Mouse (Mus musculus) cerebellum, adult 8-10 months (tissue): ENCODE results near the gene Palld.

Source experiments
- DNase-seq: peaks from one replicate; pipeline ENCODE4 v3.0.0; 2022

Gene Palld

DNA sequence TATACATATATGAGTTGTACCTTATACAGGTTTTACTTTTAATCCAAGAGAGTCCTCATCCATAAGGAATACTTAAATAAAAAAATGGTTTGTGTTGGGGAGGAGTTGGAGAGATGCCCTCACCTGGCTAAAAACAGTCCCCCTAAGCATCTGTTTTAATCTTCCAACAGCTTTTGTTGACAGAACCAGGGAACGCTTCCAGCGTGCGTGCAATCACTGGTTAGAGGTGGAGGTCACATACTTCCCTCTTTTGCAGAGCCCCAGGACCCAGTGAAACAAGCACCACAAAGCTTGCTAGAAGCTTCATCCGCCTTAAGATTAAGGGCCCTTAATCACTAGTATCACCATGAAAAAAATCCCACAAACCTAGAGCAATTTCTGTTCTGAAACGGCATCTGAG, 365.0 kb downstream of the Palld start:
- DNase-seq, result no peak

DNA sequence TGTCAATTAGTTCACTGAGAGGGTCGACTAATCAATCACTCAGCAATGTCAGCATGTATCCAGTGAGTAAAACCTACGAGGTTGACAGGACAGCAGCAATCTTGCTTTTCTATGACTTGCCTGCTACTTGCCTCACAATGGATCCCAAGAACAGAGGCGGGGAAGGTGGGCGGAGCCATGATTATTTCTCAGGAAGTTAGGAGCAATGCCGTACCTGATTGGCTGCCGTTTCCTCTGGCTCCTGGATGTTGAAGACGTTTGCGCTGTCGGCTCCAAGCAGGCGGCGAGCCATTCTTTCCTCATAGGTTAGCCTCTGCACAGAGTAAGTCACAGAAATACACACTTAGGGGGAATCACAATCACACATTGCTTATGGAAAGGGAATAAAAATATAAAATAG, 367.0 kb downstream of the Palld start:
- DNase-seq, result no peak

GRCm38 (mm10) chr8:61533356-61533926, 369.0 kb downstream of the Palld start:
- DNase-seq, result no peak

- no peak for DNase-seq
Observed at GRCm38 (mm10) chr8:61532831-61533230, 369.7 kb downstream of the Palld start.

GRCm38 (mm10) chr8:61531944-61532795, 370.3 kb downstream of the Palld start:
- no peak for DNase-seq

DNA sequence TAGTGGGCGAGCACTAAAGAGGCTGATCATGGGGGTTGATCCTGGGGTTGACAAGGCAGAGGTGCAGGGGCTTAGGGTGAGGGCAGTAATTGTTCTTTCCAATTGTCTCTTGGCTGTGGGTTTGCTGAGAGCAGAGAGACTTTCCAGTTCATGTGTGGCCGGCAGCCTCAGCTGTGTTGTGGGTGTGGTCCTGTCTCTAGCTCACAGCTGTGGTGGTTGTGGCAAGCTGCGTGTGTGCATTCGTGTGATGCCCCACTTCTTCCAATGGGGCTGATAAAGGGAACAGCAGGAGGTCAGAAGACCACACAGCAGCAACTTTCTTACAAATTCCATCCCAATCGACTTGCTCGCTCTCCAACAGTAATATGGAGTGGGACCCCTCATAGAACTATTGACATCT, 373.8 kb downstream of the Palld start:
- no peak for DNase-seq

DNA sequence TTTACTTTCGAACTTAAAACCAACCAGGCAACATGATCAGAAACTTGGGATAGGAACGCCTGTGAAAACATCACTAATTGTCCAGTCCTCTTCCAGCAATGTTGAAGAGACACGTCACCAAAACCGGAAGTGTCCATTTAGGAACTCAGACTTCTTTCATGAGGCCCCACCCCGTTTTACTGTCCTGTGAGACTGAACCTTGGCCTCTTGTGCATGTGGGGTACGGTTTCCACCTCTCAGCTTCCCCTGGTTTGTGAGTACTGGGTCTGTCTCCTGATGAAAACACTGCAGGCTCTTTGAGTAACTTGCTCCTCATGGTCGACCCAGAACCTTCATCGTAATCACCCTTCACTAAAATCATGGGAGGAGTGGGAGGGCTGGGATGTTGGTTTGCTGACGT, 374.3 kb downstream of the Palld start:
- DNase-seq, result no peak

DNA sequence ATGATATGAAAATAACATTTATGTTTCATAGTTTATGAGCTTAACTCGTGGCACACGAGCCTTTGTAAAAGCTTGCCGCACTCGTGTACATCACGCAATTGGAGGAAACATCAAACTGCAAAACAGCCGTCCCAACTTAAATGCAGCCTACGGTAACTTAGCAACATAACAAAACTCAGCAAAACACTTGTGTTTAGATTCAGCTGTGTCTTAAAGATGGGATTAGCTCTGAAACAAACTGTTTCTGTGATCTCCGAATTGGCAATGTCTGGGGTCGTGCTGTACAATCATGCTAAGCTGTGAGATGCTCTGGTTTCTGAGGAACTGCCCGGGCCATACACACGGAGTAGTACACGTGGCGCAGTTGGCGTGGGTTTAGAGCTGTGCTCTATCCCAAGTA, 375.5 kb downstream of the Palld start:
- DNase-seq, result no peak

DNA sequence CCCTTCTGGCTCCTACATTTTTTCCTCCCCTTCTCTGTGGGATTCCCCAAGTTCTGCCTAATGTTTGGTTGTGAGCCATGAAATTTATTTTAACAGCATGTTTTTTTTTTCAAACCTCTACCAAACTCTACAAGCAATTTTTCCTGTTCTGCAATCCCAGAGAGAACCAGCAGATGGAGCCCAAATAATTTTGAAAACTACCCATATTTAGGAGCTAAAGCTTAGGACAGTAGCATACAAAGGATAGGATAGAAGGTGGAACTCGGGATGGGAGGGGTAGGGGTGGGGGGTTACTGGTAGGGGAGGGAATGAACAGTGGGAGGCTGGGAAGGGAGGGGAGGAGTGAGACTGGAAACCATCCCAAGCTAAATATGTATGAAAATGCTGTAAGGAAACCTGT, 380.4 kb downstream of the Palld start:
- DNase-seq, result no peak

DNA sequence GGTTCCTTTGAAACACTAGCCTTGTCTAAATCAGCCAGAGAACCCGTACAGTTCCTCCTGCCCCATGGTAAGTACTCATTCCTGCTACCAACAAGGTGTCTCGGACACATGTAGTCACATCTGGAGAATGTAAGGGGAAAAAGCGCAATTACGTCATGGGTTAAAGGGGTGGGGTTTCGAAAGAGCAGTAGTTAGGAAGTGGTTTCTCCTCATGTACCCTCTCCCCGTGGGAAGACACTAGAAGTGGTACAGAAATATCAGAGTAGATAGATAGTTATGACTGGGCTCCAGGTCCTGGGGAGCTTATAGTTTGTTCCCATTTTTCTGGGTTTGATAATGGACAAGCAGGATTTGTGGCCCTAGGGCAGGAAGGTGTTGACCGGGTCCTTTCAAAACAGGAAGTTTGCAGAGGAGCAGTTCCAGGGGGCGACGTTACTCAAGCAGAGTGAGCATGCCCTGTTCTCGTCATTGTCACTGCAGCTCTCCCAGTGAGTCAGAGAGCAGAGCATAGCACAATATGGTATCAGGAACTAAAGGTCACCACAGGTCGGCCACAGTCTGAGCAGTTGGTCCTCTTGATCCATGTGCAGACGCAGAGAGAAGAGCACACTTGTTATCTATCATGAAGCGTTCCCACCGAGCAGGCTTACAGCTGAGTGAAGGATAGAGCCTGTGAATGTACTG, 384.8 kb downstream of the Palld start:
- DNase-seq, result no peak

- DNase-seq, result no peak
Observed at GRCm38 (mm10) chr8:61516745-61517501, 385.6 kb downstream of the Palld start.

DNA sequence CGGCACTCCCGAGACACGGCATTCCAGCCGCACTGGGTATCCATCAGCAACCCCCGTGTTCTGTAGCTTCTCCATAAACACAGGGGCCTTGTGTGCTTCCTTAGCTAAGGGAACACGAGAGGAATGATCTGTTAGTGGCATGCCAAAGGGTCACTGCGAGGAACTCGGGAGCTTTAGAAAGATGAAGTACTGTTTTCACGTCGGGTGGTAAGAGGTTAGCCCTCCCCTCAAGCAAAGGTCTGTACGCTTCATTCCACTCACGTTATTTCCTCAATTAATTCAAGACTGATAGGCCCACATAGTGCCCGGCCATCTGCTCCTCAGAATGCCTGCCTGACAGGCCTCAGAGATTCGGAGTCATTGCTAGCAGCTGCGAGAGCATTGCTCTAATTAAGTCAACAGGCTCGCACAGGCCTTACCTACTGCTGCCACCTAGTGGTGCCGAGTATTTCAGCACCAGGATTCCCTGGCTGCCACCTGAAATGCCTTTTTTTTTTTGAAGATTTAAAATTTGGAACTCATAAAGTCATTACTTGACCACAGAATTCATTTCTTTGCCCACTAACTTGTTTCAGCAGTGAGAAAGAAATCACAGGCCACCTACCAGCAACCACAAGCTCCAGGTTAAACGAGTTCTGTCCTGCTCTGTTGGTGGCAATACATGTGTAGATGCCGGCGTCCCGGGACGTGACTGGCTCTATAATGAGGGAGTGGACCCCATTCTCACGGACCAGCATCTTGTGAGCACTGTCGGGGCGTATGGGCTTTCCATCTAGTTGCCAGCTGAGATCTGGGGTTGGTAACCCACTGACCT, 386.4 kb downstream of the Palld start:
- DNase-seq, result peak; percentile 78

DNA sequence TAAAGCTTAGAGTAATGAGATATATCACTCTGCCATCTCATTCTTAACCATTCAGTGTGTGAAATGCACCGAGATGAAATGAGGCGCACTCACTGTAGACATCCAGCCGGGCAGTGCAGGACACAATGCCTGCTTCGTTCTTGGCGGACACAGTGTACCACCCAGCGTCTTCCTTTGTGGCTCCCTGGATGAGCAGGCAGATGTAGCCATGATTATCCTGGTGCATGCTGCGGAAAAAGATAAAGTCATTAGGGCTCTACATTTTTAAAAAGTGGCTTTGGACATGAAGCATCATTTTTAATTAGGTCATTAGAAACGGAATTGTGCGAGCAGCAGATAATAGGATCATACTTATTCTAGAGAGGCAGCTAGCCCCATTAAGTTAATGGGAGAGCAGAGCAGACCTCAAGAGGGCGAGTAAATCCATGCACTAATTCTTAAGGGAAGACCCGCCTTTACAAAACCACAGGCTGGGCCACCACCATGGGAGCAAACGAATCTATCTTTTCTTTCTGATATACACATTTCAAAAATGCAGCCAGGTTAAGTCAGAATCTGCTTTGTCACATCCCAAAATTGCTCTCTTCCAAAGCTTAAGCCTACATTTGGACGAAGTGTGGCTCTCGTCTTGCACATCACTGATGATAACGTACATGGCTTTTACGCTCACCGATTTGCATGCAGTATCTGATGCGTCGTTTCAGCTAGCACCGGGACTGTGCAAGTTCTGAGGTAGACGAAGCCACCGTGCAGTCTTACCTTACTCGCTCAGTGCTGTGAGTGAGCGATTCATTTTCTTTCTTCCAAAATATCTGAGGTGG, 387.2 kb downstream of the Palld start:
- DNase-seq, result peak; percentile 3

DNA sequence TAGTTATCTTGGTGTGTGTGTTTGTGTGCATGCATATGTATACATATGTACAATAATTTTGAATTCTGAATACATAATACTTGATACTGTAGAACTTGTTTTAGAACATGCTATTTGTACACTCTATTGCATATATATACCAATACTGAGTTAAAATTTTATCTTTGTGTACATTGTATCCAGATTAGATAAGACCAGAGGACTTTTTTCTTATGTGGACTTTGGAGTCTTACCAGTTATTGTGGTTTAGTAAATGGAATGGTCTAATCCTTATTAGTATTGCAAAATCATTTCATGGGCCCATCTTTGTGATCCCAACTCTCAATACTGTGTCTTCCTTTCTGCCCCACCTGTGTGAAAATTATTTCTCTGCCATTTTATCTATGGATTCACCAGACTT, 400.2 kb downstream of the Palld start:
- no peak for DNase-seq

DNA sequence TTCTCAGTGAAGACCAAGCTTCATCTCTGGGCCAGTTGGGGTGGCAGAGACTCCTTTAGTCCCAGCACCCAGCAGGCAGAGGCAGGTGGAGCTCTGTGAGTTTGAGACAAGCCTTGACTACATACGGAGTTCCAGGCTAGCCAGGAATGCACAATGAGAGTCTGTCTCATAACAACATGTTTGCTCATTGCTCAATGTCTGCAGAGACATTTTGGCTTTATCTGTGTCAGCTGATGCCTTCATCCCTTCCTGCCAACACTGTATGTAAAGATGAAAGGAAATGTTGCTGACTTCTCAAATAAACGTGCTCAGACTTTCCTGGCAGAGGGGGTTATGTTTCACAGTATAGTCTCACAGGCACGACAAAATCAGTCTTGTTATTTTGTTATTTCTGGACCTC, 401.6 kb downstream of the Palld start:
- no peak for DNase-seq

DNA sequence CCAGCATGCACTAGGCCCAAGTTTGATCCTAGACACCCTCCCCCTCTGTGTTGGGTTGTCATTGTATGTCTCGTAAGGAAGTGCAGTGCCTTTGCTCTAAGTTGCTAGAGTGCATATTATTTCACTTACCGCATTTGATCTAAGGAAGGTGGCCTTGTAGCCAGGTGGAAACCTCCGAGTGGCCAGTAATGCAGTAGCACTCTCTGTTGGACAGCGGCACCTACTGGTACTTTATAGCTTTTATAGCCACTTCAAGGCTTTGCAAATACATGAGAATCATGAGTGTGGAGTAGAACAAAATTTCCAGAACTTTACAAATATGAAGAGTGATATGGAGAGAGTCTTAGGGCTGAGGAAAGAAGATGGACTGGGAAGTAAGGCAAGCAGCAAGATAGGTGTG, 403.5 kb downstream of the Palld start:
- no peak for DNase-seq

DNA sequence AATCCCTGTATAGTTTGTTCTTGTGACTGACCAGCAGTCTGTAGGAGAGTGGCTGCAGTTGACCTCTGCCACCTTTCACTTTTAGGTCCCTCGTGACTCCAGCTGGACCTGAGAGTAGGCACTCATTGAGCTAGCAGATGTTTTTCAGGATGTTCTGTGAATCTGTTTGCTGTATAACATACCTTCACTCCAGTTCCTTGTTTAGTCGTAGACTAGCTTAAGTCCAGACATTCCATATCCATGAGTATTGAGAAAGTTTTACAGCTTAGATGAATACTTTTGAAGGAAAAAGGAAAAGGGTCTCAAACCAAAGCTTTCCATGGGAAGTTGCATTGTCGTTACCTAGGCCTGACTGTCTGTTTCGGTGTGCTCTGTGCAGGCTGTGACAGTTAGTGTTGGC, 405.4 kb downstream of the Palld start:
- DNase-seq, result no peak

- DNase-seq, result peak; percentile 7
Observed at GRCm38 (mm10) chr8:61488631-61489030, 413.9 kb downstream of the Palld start.

GRCm38 (mm10) chr8:61487597-61488156, 414.8 kb downstream of the Palld start, which contains the start of gene Cbr4:
Cbr4 (plus strand) TSS chr8:61487734.
- peak; percentile 85 for DNase-seq

DNA sequence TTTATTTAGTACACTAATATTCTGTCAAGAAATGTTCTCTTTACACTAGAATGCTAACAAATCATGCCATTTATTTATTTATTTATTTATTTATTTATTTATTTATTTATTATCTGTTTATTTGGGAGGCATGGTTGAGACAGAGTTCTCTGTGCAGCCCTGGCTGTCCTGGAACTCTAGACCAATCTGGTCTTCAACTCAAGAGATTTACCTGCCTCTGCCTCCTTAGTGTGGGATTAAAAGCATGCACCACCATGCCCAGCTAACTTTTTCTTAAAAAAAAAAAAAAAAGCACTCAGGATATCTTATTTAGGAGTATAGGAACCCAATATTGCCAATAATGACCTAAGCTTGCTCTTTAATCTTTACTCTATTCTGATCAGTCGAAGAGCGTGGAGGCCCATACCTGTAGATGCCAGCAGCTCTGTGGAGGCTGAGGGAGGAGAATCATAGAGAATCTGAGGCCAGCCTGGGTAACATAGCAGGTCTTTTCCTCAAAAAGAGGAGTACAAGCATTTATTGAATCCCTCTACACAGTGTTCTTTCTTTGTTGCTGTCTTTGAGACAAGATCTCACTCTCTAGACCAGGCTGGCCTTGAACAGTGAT, 415.5 kb downstream of the Palld start:
- no peak for DNase-seq
